Mouse (Mus musculus) bone marrow macrophage, adult 2 months (primary cell): ENCODE measurements around the gene Carmil3. TPM values are rescaled to one million over a fixed set of nuclear protein-coding genes. Genes with fewer than 3 reads are reported as not detected.

Experiments
- H3K27ac ChIP-seq: 2 replicates; pipeline ENCODE4 v1.5.1; 2012; ENCODE audit warnings: low read depth, low read length; ENCODE audit not compliant: insufficient read depth
- H3K4me1 ChIP-seq: 2 replicates; pipeline ENCODE4 v1.6.1; 2012; ENCODE audit warnings: low read length; ENCODE audit not compliant: control insufficient read depth, insufficient read depth
- H3K4me3 ChIP-seq: 2 replicates; pipeline ENCODE4 v1.5.1; 2012; ENCODE audit warnings: mild to moderate bottlenecking, low read length, moderate library complexity; ENCODE audit not compliant: insufficient read depth
- CTCF ChIP-seq: IDR thresholded peaks from 2 replicates; pipeline ENCODE4 v1.5.1; 2012; ENCODE audit warnings: low read depth, mild to moderate bottlenecking, low read length, moderate library complexity
- POLR2A ChIP-seq: IDR thresholded peaks from 2 replicates; pipeline ENCODE4 v1.6.1; 2012; ENCODE audit warnings: mild to moderate bottlenecking, low read depth, low read length, borderline replicate concordance
- polyA plus RNA-seq: library from polyadenylated mRNA; stranded (reverse); fragments of >200 nt; gene quantifications from 2 replicates; pipeline ENCODE4 v1.2.4, GENCODE M21; 2012; ENCODE audit not compliant: missing spikeins, insufficient read depth, insufficient read length

Gene Carmil3
- polyA plus RNA-seq, 1 experiment = 0.43 TPM

GRCm38 (mm10) chr14:55491291-55491833 is 911 bp downstream of the Carmil3 start:
- no peaks in the 10 kb centered on the region; the same call in 1 of the 2 replicates for H3K4me1 ChIP-seq
- H3K27ac ChIP-seq = no peak overlapping the region
- peak overlapping the region; percentile 52 for H3K4me3 ChIP-seq
- TF ChIP-seq CTCF = no peak
- TF ChIP-seq POLR2A = no peak

GRCm38 (mm10) chr14:55492103-55492502 is 1.7 kb downstream of the Carmil3 start:
- no peaks in the 10 kb centered on the region; the same call in 1 of the 2 replicates for H3K4me1 ChIP-seq
- TF ChIP-seq POLR2A (no peak), CTCF (no peak)
- no peak overlapping the region for H3K27ac ChIP-seq
- no peak overlapping the region for H3K4me3 ChIP-seq

- TF ChIP-seq CTCF = no peak
- Histone ChIP-seq H3K27ac (no peak overlapping the region), H3K4me3 (no peak overlapping the region), H3K4me1 (no peaks in the 10 kb centered on the region; the same call in 1 of the 2 replicates)
Measured at GRCm38 (mm10) chr14:55495509-55496240, 5.2 kb downstream of the Carmil3 start.

- no peak for TF ChIP-seq CTCF
- no peak for TF ChIP-seq POLR2A
- no peak overlapping the region for H3K4me3 ChIP-seq
- H3K27ac ChIP-seq = no peak overlapping the region
- no peaks in the 10 kb centered on the region for H3K4me1 ChIP-seq
Measured at GRCm38 (mm10) chr14:55496761-55497448, 6.5 kb downstream of the Carmil3 start.

GRCm38 (mm10) chr14:55497449-55497821 is 7.0 kb downstream of the Carmil3 start:
- H3K27ac ChIP-seq = no peak overlapping the region
- TF ChIP-seq POLR2A (no peak), CTCF (peak; percentile 72)
- H3K4me1 ChIP-seq = no peaks in the 10 kb centered on the region
- no peak overlapping the region for H3K4me3 ChIP-seq

DNA sequence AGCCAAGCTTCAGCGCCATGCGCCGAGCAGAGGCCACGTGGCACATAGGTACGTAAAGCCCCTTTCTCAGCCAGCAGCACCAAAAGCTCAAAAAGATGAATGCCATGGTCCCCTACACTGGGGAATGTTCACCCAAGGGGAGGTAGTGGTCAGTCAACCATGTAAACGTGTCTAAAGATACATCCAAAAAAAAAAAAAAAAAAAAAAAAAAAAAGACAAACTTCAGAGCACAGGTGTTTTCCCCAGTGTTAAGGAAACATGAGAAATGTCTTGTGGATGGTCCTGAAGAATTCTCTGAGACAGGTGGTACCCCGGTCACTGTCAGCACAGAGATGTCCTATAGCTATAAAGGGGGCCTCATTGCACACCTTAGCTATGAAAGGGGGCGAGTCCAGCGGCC is 15.2 kb downstream of the Carmil3 start:
- H3K4me1 ChIP-seq = no peaks in the 10 kb centered on the region
- TF ChIP-seq CTCF = no peak
- TF ChIP-seq POLR2A = no peak
- H3K27ac ChIP-seq = no peak overlapping the region
- H3K4me3 ChIP-seq = no peak overlapping the region

GRCm38 (mm10) chr14:55507801-55508200 is 17.4 kb downstream of the Carmil3 start:
- TF ChIP-seq CTCF = no peak
- no peak for TF ChIP-seq POLR2A
- no peak overlapping the region for H3K4me3 ChIP-seq
- no peaks in the 10 kb centered on the region for H3K4me1 ChIP-seq
- H3K27ac ChIP-seq = no peak overlapping the region

- no peak overlapping the region for H3K4me3 ChIP-seq
- TF ChIP-seq POLR2A = no peak
- no peak for TF ChIP-seq CTCF
- no peak overlapping the region for H3K27ac ChIP-seq
- H3K4me1 ChIP-seq = no peaks in the 10 kb centered on the region
Measured at GRCm38 (mm10) chr14:55509540-55509939, 19.1 kb downstream of the Carmil3 start.

DNA sequence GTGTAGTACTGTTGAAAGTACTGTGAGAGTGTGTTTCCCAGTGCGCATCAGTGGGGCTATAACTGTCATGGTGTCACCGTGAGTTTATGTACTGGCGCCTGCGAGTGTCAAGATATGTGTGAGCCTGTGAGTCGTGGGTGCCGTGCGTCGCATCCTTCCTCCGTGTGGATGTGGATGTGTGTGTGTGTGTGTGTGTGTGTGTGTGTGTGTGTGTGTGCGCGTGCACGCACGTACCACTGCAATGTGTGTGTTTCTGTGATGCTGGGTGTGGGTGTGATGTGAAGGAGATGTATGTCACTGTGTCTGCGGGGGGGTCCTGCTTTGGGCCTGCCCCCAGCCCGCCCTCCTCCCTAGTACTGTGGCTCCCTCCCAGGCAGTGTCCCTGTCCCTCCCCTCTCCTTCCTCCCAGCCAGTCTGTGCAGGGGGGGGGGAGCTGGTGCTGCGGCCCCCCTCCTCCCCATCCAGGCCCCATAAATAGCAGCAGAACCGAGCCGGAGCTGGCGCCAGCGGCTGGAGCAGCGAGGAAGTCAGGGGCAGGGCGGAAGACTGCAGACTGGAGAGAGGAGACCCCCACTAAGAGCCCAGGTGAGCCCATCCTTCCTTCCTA is 19.8 kb downstream of the Carmil3 start, which contains the start of gene Cpne6:
TSS of gene Cpne6 (plus strand) at position 321 of the 607 bp plus-strand sequence.
- TF ChIP-seq POLR2A = no peak
- TF ChIP-seq CTCF = no peak
- Histone ChIP-seq H3K27ac (no peak within 1 kb of the TSS), H3K4me3 (no peak within 1 kb of the TSS), H3K4me1 (no peaks in the 10 kb centered on the region)
